Mouse (Mus musculus) bone marrow, adult 2 months (tissue): ENCODE data around the gene Sco2. TPM values are rescaled to one million over a fixed set of nuclear protein-coding genes. Genes with fewer than 3 reads are reported as not detected.

Experiments
- H3K27ac ChIP-seq: fragments of 200-500 bp; 2 replicates; pipeline ENCODE4 v1.5.1; 2012; ENCODE audit warnings: low read depth, mild to moderate bottlenecking, control low read depth, inconsistent platforms, low read length; ENCODE audit not compliant: control insufficient read depth, poor library complexity, insufficient read depth
- H3K4me1 ChIP-seq: fragments of 200-500 bp; 2 replicates; pipeline ENCODE4 v1.6.1; 2011; ENCODE audit warnings: low read length; ENCODE audit not compliant: control insufficient read depth, insufficient read depth
- H3K4me3 ChIP-seq: fragments of 200-500 bp; replicated peaks from 2 replicates; pipeline ENCODE3; 2011; ENCODE audit warnings: mild to moderate bottlenecking, low read depth, low read length, control low read depth; ENCODE audit not compliant: control insufficient read depth
- CTCF ChIP-seq: fragments of 200-500 bp; IDR thresholded peaks from 2 replicates; pipeline ENCODE4 v1.5.1; 2011; ENCODE audit warnings: low read length, control low read depth; ENCODE audit not compliant: control insufficient read depth, insufficient read depth
- POLR2A ChIP-seq: fragments of 200-500 bp; IDR thresholded peaks from 2 replicates; pipeline ENCODE4 v1.6.1; 2011; ENCODE audit warnings: low read depth, mild to moderate bottlenecking, control low read depth, low read length, borderline replicate concordance; ENCODE audit not compliant: control insufficient read depth
- WGBS: fragments of 180-500 bp; shearing (Covaris S2); methylation state at CpG from one replicate; pipeline ENCODE4 v1.1.7; 2018; 5-methylcytosine and 5-hydroxymethylcytosine counted together
- polyA plus RNA-seq: library from polyadenylated mRNA; stranded (reverse); fragments of >200 nt; gene quantifications from 2 replicates; pipeline ENCODE4 v1.2.4, GENCODE M21; 2011; ENCODE audit warnings: low replicate concordance; ENCODE audit not compliant: missing spikeins, insufficient read depth, insufficient read length

The Sco2 gene
- polyA plus RNA-seq, 1 experiment, result 3.5 TPM

DNA sequence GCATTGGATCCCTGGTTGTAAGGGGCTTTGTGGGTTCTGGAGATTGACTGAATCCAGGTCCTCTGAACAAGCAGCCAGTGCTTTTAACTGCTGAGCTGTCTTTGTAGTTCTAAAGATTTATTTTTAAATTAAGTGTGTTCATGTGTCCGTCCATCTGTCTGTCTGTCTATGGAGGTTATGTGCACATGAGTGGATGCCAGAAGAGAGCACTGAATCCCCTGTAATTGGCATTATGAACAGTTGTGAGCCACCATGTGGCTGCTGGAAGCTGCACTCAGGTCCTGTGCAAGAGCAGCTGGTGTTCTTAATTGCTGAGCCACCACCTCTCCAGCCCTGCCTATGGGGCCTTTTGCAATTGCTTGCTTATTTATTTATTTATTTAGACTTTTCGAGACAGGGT is 24.5 kb upstream of the Sco2 start:
- TF ChIP-seq CTCF (no peak), POLR2A (no peak)
- H3K27ac ChIP-seq, result no peak overlapping the region
- H3K4me1 ChIP-seq, result no peaks in the 10 kb centered on the region
- H3K4me3 ChIP-seq, result no peak overlapping the region
- 69% methylated on average over 2 of the region's 2 CpGs for WGBS

DNA sequence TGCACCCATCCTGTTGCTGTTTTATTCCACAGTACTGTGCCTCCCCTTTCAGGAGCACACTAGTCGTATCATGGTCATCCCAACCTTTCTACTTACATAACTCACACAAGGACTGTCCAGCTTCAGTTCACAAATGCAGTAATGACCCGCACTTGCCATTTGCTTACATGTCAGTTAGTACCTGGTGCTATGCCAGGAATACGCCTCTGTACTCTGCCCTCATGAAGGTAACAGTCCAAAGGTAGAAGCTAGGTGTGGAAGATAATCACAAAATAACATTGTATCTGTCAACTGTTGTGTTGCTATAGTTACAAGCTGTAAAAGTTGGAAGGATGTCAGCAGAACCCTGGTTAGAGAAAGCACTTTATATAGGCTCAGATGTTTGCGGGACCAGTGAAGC is 23.2 kb upstream of the Sco2 start:
- 84% methylated on average over 4 of the region's 4 CpGs for WGBS
- Histone ChIP-seq H3K27ac (no peak overlapping the region), H3K4me3 (no peak overlapping the region), H3K4me1 (no peaks in the 10 kb centered on the region)
- no peak for TF ChIP-seq CTCF
- no peak for TF ChIP-seq POLR2A

DNA sequence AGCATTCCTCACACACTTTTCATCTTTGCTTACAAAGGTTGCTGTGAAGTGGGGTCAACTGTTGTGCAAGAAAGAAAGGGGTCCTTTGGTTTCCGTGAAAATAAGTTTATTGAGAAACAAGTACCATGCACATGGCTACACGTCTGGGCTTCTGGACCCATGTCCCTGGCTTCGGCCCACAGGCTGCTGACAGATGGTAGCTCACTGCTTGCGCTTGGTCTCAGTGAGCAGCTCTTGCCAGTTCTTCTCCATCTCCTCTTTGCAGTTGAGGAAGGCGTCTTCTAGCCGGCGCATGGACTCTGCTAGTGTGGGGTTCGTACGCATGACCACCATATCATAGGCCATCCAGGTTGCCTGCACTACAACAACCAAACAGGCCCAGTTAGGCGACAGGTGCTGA is 16.4 kb upstream of the Sco2 start:
- 89% methylated on average over 10 of the region's 10 CpGs for WGBS
- H3K4me1 ChIP-seq, result no peaks in the 10 kb centered on the region
- no peak for TF ChIP-seq POLR2A
- no peak overlapping the region for H3K27ac ChIP-seq
- H3K4me3 ChIP-seq, result no peak overlapping the region

DNA sequence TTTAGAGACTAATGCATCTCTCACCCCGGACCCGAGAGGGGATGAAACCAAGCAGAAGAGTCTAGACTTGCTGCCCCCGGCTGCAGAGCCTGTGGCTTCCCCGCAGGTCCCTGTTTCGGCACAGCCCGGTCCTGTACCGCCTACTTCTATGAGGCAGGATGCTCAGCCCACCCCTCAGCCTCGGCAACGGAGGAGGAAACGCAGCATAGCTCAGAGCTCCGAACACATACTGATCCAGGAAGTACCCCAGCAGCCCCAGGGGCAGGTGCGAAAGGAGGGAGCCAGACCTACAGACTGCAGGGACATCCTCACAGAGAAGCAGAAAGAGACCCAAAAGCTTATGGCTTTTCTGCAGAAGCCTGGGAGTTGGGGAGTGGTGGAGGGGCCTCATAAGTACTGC is 13.5 kb upstream of the Sco2 start:
- H3K4me3 ChIP-seq, result no peak overlapping the region
- WGBS, result 8% methylated on average over 12 of the region's 12 CpGs
- no peak overlapping the region for H3K27ac ChIP-seq
- TF ChIP-seq POLR2A, result no peak
- no peak for TF ChIP-seq CTCF
- H3K4me1 ChIP-seq, result no peaks in the 10 kb centered on the region

DNA sequence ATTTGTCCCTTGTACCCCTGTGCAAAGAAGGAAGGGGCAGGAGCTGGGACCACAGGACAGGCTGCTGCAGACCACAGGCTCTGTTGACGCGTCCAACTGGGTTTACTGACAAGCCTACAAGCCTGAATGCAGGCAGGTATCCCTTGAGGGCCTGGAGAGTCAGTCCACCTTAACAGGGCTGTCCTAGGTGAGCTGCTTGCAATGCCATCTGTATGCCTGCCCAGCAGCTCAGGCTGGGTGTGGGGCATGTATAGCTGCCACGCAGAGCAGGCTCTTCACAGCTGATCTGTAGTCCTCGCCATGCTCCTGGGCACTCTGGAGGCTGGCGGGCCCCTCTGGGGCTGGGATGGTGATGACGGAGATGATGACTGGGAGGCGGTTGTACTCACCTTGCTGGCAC is 11.0 kb upstream of the Sco2 start, which contains the start of gene Klhdc7b:
Gene Klhdc7b, plus strand, starts transcription at position 301 of the 400 bp plus-strand sequence.
- Histone ChIP-seq H3K27ac (no peak within 1 kb of the TSS), H3K4me3 (no peak within 1 kb of the TSS), H3K4me1 (no peaks in the 10 kb centered on the region)
- 79% methylated on average over 7 of the region's 7 CpGs for WGBS
- TF ChIP-seq POLR2A, result no peak
- TF ChIP-seq CTCF, result no peak

DNA sequence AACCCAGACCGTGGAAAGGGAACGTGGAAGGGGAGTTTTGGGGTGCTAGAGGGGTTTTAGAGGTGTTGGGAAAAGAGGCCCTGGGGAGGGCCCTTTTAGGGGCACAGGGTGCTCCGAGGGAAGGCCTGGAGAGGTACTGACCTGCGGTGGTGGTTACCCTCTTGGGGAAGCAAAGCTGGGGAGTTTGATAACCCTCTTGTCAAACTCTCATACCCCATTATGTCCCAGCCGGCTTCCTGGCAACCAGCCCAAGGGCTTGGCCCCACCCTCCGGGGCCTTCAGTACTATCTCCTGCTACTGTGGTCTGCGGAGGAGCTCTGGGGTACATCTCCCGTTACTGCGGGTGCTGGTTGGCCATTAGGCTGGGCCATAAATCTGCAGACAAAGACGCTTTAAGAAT is 5.8 kb upstream of the Sco2 start:
- 6% methylated on average over 10 of the region's 10 CpGs for WGBS
- H3K4me1 ChIP-seq, result no peaks in the 10 kb centered on the region
- H3K4me3 ChIP-seq, result no peak overlapping the region
- TF ChIP-seq CTCF (no peak), POLR2A (no peak)
- no peak overlapping the region for H3K27ac ChIP-seq

DNA sequence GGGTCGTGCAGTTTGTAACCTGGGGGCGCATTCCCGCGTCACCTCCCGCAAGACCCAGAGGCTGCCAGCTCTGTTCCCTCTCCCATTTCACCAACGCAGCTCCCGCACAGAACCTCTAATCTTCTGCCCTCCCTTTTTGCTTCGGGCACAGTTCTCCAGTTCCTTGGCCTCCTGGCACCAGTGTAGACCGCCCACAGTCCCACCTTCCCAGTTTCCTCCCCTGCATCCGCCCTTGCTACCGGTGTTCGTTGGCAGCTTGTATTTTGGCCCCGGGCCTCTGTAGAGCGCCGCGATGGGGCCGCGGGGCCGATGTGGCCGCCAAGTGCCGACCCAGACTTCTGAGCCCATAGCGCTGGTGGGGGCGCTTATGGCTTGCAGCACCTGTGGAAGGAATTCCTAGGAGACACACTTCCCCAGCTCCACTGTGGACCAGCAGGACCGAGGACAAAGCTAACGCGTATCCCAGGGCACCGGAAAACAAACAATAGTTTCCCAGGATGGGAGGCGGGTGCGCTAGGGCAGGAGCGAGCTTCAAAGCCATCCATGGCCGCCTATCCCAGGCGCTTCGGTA is 5.3 kb upstream of the Sco2 start, which contains the start of gene Odf3b:
Gene Odf3b, minus strand, starts transcription at position 452 of the 571 bp plus-strand sequence.
- Histone ChIP-seq H3K4me3 (peak within 1 kb of the TSS; percentile 2), H3K27ac (no peak within 1 kb of the TSS), H3K4me1 (no peaks in the 10 kb centered on the region)
- TF ChIP-seq CTCF (no peak), POLR2A (no peak)
- under 1% methylated on average over 33 of the region's 33 CpGs for WGBS

DNA sequence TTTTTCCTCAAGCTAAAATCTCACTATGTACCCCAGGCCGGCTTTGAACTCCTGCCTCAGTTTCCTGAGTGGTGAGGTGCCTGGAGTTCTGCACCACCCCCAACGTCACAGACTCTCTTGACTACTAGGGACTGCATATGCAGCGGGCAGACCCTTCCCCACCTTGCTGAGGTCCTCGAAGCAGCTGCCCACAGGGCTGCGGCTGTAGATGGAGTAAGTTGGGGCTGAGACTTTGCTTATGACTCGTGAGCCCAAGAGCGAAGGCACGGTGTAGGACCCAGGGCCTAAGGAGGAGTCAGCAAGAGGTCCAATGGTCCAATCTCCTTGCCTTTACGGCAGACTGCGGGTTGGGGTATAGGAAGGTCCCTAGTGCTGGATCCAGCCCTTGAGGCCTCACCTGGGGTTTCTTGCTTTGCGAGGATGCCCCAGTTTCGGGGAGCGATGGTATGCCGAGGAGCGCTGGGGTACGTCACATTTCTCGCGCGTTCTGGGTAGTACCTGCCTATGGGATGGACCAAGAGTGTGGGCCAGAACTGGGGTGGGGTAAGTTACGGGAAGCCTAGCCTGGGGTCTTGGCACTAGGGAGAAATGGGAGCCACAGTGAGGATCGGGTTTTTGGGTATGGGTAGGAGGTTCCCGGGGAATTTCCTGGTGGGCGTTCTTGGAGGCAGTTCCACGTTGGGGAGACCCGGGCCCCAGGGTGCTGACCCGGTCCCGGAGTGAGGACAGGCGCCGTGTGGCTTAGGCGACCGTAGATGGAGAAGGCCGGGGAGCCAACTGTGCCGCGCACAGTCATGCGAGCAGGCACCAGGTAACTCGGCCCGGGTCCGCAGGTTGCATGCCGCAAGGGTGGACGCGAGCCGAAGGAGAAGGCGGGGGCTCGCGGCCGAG is 4.5 kb upstream of the Sco2 start:
- WGBS, result 12% methylated on average over 46 of the region's 46 CpGs
- Histone ChIP-seq H3K4me1 (no peaks in the 10 kb centered on the region), H3K27ac (no peak overlapping the region), H3K4me3 (peak overlapping the region; percentile 2)
- no peak for TF ChIP-seq CTCF
- no peak for TF ChIP-seq POLR2A
